Mouse (Mus musculus): ENCODE data around the gene Bag3.

Bag3 gene

DNA sequence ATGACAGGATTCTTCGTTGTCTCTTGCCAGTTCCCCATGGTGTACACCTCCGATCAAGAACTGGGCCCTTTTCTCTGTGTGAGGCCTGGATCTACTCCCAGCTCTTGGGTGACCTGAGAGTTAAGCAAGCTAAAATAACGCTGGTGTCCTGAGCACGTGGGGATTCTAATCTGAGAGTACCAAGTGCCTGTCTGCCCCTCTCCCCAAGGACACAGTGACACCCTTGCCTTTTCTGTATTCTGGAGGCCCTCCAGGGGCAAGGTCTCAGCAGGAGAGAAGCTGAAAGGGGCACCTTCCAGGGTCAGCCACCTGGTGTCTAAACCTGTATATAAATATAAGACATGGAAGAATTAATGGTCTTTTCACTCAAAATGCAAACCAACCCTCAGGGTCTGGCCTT lies 14.3 kb downstream of the Bag3 start:
- no peak for DNase-seq (ENCODE audit: low spot score in 2 of 2)

- DNase-seq (ENCODE audit: low spot score in 2 of 2): no peak
Observed at GRCm38 (mm10) chr7:128538196-128538595, 14.8 kb downstream of the Bag3 start.

DNA sequence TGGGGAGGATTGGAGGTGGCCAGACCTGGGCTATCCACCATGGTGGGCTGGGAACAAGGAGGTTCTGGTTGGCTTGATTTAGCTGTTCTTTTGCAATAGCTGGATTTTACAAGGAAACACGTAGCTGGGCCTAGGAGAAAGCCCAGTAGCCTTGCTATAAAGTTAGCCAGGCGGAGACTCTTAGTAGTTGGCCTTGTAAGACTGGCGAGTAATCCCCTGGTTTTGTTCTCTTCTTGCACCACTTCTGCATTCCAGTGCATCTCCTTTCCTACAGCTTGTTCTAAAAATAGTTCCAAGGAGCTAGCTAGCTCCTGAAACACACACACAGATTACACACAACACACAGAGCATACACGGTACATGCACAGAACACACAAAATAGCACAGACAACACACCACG lies 15.4 kb downstream of the Bag3 start:
- DNase-seq (ENCODE audit: low spot score in 2 of 2): no peak

DNA sequence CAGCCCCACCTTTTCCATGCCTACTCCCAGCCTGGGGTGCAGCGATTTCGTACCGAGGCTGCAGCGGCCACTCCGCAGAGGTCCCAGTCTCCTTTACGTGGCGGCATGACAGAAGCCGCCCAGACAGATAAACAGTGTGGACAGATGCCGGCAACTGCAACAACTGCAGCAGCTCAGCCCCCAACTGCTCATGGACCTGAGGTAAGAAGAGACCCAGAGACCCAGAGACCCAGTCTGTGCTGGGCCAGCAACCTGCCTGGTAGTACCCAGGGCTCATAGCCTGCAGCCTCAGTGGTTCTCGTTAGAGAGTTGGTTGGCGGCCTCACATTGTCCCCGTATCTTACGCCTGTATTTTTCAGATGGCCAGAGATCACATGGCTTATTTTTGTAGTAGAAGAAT lies 16.7 kb downstream of the Bag3 start:
- DNase-seq (ENCODE audit: low spot score in 2 of 2): no peak

GRCm38 (mm10) chr7:128540734-128541133 lies 17.3 kb downstream of the Bag3 start:
- DNase-seq (ENCODE audit: low spot score in 2 of 2): no peak

DNA sequence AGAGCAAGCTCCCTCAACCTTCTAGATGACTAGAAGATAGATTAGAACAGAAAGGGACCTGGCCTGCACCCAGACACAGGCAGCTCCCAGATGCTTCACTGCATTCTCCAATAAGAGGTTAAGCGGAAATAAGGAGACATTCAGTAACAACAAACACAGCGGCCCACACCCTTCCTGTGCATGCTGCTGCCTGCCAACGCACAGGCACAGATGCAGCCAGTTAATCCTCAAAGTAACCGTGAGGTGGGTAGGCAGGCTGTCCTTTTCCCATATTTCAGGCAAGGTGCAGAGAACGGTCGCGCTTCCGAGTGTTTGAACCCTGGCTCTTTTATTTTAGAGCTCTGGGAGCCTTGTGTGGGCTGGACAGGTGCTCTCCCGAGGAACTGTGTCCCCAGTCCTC lies 17.8 kb downstream of the Bag3 start:
- peak; percentile 42 to 56 for DNase-seq (ENCODE audit: low spot score in 2 of 2)

GRCm38 (mm10) chr7:128541771-128542170 lies 18.4 kb downstream of the Bag3 start:
- no peak for DNase-seq (ENCODE audit: low spot score in 2 of 2)

GRCm38 (mm10) chr7:128542488-128542887 lies 19.1 kb downstream of the Bag3 start:
- no peak for DNase-seq (ENCODE audit: low spot score in 2 of 2)

DNA sequence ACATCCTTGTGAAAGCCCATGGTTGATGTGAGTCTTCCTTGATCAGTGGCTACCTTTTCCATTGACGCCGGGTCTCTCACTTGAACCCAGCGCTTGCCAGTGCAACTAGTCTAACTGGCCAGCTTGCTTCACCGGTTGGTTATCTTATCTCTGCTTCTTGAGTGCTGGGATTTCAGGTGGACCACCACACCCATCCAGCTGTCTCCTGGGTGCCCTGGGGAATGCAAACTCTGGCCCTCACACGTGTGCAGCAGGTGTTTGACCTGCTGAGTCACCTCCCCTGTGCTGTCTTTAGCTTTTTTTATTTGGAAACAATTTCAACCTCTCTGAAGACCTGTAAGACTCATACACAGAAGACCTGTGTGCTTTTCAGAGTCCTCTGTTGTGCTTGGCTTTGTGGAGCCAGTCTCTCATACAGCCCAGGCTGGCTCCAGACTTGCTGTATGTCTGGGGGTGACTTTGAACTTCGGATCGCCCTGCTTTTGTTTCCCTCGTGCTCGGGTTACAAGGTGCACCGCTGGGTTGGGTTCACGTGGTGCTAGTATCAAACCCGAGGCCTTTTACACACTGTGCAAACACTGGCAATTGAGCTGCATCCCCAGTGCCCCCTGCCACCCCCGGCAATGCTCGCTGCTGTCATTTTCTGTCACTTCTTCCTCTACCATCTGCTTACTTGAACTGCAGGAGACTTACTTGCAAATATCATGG lies 19.9 kb downstream of the Bag3 start:
- no peak for DNase-seq (ENCODE audit: low spot score in 2 of 2)

- no peak for DNase-seq (ENCODE audit: low spot score in 2 of 2)
Observed at GRCm38 (mm10) chr7:128543961-128544360, 20.5 kb downstream of the Bag3 start.

DNA sequence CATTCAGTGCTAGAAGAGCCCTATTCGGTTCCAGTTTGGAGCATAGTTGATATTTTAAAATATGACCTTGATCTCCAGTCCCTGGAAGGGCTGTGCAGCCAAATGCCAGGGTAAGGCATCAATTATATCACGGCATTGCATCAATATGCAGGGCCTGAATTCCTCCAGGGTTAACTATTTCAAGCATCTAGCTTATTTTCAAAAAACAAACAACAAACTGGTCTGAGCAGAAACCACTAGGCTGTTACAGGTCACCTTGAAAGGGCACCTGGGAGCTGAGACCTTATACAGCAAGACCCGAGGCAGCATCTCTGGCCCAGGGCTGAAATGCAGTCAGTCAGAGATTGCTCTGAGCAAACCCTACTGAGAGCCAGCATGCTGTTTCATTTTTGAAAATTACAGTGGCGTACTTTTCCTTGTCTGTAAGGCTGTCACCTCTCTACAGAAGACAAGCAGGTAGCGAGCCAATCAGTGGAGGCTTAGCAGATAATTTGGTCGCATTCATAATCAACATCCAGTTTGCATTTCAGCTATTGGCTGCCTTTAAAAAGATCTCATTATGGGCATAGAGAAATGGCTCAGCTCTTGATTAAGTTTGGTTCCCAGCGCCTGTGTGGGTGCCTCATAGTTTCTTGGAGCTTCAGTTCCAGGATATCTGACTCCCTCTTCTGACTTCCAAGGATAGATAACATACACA lies 21.3 kb downstream of the Bag3 start:
- no peak for DNase-seq (ENCODE audit: low spot score in 2 of 2)

DNA sequence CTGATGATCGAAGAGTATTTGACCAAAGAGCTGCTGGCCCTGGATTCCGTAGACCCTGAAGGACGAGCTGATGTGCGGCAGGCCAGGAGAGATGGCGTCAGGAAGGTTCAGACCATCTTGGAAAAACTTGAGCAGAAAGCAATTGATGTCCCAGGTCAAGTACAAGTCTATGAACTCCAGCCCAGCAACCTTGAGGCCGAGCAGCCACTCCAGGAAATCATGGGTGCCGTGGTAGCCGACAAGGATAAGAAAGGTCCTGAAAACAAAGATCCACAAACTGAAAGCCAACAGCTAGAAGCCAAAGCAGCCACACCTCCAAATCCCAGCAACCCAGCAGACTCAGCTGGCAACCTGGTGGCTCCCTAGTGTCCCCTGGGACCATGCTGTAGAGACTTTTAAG lies 22.6 kb downstream of the Bag3 start:
- DNase-seq (ENCODE audit: low spot score in 2 of 2): no peak

DNA sequence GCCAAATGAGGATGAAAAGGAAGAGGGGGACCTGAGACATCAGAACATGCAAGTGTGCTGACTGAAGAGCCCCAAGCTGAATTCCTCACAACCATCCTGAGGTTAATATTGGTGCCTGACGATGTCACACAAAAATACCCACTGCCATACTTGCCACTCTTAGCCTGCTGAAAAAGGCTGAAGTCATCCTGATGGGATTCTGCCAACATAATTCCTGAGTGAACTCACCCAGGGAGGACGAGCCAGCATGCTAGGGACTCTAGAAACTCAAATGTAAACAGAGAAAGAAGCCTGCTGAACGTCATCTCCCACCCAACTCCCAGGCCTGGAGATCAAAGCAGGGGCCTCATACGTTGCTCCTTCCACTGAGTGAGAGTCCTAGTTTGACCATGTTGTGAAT lies 25.7 kb downstream of the Bag3 start:
- no peak for DNase-seq (ENCODE audit: low spot score in 2 of 2)

DNA sequence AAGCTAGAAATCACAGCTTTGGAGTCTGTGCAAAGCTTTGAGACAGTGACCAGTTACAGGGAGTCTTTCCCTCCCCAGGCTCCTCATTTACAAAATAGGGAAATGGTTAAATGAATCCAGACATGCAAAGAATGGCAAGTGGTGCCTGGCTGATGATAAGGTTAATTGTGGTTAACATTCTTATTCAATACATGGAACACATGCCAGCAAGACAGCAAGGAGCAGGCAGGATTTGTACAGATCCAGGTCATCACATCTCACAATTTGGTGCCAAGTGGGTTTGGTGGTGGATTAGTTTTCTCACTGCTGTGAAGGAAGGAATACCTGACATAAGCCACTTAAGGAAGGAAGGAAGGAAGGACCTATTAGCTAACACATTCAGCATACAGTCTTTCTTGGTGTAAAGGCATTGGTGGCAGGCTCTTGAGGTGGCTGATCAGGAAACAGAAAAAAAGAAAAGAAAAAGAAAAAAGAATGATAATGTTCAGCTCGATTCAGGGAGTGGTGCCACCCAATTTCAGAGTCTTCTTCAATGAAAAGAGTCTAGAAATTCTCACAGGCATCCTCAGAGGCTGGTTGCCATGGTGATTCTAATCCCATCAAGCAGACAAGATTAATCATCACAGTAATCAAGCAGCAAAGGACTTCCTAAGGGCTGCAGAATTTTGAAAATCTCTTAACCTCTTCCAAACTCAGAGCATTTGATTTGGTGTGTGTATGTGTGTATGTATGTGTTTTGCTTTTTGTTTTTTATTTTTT lies 27.1 kb downstream of the Bag3 start:
- DNase-seq (ENCODE audit: low spot score in 2 of 2): peak; percentile 34 to 37

- DNase-seq (ENCODE audit: low spot score in 2 of 2): peak; percentile 21 to 34
Observed at GRCm38 (mm10) chr7:128551087-128551457, 27.7 kb downstream of the Bag3 start.

- DNase-seq (ENCODE audit: low spot score in 2 of 2): no peak
Observed at GRCm38 (mm10) chr7:128553105-128553705, 29.8 kb downstream of the Bag3 start.

GRCm38 (mm10) chr7:128554502-128554901 lies 31.1 kb downstream of the Bag3 start:
- peak; percentile 64 to 69 for DNase-seq (ENCODE audit: low spot score in 2 of 2)

DNA sequence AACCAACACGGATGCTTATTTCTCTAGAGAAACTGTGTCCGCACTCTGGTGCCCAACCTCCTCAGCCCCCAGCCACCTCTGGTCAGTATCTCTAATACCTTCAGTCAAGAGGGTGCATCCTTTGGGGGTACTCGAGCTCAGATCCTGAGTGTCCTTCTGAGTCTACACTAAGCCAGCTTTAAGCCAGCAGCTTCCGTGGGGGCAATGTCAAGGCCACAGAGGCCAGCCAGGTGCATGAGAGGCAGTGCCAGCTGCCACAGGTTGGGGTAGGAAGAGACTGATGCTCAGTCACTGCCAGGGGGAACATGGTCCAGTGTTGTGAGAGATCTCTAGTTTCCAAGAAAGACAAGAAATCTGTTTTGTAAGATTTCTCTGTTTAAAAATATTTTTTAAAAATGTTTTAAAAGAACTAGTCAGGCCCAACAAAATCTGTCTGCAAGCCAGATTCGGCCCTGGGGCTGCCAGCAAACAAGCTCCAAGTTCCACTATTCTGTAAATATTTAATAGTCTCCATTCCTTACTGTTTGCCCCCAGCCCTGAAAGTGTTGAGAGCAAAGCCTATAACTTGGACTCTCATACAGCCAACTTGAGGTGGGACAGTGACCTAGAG lies 31.8 kb downstream of the Bag3 start:
- DNase-seq (ENCODE audit: low spot score in 2 of 2): no peak

DNA sequence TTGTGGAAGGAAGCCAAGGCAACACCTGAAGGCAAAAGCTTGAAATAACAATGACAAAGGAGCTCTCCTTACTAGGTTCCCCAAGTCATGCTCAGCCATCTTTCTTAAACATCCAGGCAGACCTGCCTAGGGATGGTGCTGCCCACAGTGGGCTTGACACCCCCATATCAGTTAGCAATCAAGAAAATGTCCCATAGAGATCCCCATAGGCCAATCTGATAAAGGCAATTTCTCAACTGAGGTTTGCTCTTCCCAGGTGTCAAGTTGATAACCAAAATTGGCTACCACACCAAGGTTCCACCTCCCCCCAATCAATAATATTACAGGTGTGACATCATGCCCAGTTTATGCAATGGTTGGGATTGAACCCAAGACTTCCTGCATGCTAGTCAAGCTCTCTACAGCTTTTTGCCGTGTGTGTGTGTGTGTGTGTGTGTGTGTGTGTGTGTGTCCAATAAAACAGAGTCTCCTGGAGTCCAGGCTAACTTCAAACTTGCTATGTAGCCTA lies 33.6 kb downstream of the Bag3 start:
- no peak for DNase-seq (ENCODE audit: low spot score in 2 of 2)

DNA sequence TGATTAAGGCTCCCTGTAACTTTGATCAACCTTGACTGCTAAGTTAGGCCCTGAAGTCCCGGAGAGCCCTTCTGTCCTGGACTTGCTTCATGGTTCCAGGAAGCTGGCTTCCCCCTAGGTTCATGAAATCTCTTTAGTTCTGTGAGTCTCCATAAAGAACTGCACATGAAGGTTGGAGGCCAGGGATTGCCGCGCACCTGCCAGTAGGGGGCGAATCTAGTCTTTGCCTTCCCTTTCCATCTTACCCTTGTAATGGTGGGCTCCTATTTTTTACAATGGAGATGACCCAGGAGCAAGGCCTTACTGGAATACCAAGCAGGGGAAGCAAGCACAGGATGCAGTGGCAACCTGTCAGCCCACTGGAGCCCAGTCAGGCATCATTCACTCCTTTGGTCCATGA lies 40.0 kb downstream of the Bag3 start:
- DNase-seq (ENCODE audit: low spot score in 2 of 2): no peak

DNA sequence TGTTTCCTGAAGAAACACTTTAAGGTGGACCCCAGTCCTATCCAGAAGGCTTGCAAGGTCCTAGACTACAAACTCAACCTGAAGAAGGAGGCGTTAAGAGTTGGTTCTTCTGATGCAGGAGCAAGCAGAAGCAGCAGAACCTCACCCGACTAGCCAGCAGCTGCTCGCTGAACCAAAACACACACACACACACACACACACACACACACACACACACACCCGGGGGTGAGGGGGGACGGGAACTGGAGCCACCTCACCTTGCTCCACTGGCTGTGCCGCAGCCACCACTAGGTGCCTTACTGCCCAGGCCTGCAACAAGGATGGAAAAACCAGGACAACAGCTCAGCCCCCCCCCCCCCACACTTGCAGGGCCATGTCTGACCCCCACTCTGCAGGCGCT lies 42.9 kb downstream of the Bag3 start:
- no peak for DNase-seq (ENCODE audit: low spot score in 2 of 2)
